Mouse (Mus musculus) testis, adult 2 months (tissue): ENCODE results near the gene Pip4k2b.

Source experiments
- CTCF ChIP-seq: fragments of 200-500 bp; IDR thresholded peaks from 2 replicates; pipeline ENCODE4 v1.5.1; 2012; ENCODE audit warnings: low read depth, mild to moderate bottlenecking, inconsistent platforms, low read length, moderate library complexity; ENCODE audit not compliant: control insufficient read depth, insufficient read depth, insufficient replicate concordance
- POLR2A ChIP-seq: fragments of 200-500 bp; IDR thresholded peaks from 2 replicates; pipeline ENCODE4 v1.6.1; 2012; ENCODE audit warnings: low read depth, mild to moderate bottlenecking, inconsistent platforms, low read length, moderate library complexity; ENCODE audit not compliant: control insufficient read depth

DNA sequence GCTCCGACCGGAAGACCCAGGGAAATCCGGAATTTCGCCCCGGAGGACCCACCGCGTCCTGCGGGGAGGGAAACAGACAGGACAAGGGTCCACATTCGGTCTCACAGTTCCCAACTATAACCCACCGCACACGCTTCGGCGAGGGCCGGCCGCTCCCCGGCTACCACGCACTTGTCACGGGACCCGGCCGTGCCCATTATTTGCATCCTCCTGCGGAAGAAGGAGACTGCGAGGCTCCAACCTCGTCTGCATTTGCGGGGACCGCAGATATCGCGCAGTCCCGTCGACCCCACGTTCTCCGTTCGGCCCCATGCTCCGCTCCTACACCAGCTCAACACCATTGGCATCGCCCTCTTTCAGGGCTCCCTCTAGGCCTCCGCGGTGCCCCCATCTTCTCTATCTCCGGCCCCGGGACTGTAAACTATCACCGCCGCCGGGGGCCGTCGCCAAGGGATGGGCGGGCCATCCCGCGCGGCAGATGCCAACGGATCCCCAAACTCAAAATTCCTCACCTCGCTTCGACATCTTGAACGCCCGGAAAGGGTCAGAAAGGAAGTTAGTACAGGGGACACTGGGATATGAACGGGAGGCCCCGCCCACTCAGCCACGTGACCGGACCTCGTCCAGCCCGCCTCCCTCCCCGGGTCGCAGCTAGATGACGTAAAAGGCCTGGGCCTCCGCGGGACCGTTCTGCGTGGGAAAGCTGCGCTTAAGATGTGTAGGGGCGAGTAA lies 37.5 kb upstream of the Pip4k2b start, which contains the start of gene Rpl23:
- TF ChIP-seq CTCF (no peak), POLR2A (peak; percentile 95)
